Mouse (Mus musculus) kidney, postnatal 4 days (tissue): ENCODE data around the gene Dlg4.
"Not testable (repeated sequence)": the region's sequence is repeated elsewhere in the genome, so short reads cannot be mapped to it uniquely, and the experiment has no call there.

Experiments
- DNase-seq, 2 experiments: peaks; one replicate each; pipeline ENCODE4 v3.0.0; 2021; ENCODE audit warnings: mixed read lengths in 2 of 2

Gene Dlg4

GRCm38 (mm10) chr11:70053898-70054570 is 37.3 kb downstream of the Dlg4 start, which contains the start of gene Asgr1:
Gene Asgr1 (plus strand): TSS chr11:70054085.
- DNase-seq, result peak in 1 of 2 experiments; percentile 31

DNA sequence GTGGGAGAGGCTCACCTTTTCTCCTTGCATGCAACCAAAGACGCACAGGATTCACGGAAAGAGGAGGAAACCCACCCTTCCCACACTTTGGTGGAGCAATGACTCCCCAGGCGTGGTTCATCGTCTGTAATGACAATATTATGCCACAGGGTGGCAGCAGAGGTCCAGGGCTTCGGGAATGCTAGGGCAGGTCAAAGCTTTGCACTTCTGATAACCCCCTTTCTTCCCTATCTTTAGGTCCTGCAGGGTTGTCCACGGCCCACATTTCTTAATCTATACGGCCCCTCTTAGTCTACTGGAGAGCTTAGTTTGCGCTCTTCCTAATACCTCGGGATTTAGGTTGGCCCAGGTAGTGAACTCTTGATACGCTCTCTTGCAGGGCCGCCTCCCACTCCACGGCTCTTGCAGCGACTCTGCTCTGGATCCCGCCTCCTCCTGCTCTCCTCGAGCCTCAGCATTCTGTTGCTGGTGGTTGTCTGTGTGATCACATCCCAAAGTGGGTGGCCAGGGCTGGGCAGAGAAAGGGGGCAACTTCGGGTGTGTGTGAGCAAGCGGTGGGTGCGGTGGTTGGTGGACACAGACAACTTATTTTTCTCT is 39.0 kb downstream of the Dlg4 start:
- peak; percentile 82 to 84 for DNase-seq

DNA sequence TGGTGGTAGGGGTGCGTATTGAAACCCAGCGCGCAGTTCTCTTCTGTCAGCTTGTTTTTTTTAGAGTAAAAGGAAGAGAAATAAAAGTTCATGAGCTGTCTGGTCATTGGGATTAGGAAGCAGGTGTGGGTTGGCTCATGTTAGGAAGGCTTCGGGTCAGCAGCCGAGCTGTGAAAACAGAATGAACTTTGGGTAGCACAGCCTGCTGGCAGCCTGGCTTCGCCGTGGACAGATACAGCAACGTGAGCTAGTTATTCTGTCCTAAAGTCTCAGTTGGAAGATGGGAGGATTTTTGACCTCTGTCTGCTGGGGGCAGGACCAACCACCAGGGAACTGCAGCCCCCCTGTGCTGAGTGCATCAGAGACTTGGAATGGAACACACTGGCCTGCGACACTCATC is 41.1 kb downstream of the Dlg4 start:
- DNase-seq, result peak in 1 of 2 experiments; percentile 44

DNA sequence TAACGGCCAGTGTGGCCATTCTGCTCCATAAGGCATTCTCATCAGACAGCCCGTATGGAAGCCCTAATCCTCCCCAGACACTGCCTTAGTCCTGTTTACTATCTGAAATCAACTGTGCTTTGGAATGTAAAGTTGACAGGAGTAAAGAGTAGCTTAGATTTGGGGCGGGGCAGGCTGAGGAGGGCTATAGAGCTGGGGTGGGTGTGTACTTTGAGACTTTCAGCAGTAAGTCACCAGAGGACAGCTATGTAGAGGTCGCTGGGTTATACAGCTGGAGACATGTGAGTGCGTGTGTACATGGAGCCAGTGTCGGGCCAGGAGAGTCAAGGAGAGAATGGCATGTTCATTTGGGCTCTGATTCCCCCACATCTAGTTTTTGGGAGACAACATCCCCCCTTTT is 43.2 kb downstream of the Dlg4 start:
- DNase-seq, result no peak

- no peak for DNase-seq
These were observed 46.3 kb downstream of the Dlg4 start for GRCm38 (mm10) chr11:70063053-70063452.

- DNase-seq, result no peak
These were observed 50.0 kb downstream of the Dlg4 start for GRCm38 (mm10) chr11:70066701-70067100.

GRCm38 (mm10) chr11:70068245-70068644 is 51.5 kb downstream of the Dlg4 start:
- no peak for DNase-seq

- DNase-seq, result no peak
These were observed 53.3 kb downstream of the Dlg4 start for GRCm38 (mm10) chr11:70070057-70070456.

DNA sequence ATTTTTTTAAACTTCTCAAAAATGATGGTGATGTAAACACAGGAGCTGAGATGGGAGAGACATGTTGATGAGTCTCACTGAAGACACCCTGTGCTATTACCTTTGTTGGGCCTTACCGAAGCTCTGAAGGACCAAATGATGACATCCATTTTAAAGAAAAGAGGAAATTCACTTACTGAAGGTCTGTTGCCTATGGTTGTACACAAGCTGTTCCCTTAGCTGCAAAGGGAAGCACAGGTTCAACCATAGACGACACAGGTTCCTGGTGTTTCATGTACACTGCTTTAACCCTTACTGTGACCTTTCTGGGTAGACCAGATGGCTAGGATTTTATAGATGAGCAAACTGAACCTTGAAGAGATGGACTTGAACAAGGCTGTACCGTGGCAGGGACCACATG is 53.9 kb downstream of the Dlg4 start:
- not testable (repeated sequence) for DNase-seq

DNA sequence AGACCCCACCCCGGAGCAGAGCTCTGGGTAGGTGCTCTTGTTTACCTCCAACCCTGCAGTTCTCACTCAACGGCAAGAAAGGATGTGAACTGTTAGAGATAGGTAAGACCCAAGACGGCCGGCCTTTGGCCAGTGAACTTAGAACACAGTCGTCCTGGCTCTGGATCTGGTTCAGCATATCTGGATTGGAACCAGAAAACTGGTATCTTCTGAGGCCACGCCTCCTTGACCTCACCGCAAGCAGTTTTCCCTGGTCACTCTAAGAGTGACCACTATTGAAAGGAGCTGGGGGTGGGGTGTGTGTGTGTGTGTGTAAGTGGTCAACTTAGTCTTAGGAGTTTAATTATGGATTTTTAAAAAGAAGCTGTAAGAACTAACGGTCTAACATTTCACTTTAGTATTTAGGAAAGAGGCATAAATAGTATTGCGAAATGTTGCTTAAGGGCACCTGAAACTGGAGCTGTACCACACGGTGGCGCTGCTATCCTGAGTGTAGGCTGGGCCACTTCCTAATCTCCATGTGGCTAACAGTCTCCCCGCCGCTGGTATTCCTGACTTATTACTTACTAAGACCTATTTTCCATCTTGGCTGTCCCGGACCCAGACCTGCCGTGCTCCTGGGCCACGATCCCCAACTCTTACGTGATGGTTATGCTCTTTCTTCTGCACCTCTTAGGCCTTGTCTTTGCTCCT is 57.8 kb downstream of the Dlg4 start:
- DNase-seq, result peak; percentile 92

GRCm38 (mm10) chr11:70075581-70075980 is 58.8 kb downstream of the Dlg4 start:
- no peak for DNase-seq

DNA sequence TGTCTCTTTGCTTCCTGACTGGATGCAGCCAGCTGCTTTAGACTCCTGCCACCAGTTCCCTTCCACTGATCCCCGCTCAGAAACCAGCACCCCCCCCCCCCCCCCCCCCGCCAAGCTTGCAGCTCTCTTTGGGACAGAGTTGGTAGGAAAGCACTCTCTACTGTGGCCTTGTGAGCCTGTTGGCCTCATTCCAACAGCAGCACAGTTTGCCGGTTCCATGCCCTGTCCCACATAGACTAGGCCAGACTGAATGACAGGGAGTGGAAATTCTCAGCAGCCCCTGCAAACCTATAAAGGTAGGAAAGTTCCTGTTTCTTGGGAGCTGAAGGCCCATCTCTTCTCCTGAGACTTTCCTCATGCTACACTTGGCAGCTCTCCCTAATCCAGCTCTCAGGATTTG is 60.7 kb downstream of the Dlg4 start:
- DNase-seq, result no peak

- DNase-seq, result no peak
These were observed 62.4 kb downstream of the Dlg4 start for GRCm38 (mm10) chr11:70079175-70079574.

- DNase-seq, result peak in 1 of 2 experiments; percentile 45
These were observed 63.2 kb downstream of the Dlg4 start for GRCm38 (mm10) chr11:70079928-70080327.

DNA sequence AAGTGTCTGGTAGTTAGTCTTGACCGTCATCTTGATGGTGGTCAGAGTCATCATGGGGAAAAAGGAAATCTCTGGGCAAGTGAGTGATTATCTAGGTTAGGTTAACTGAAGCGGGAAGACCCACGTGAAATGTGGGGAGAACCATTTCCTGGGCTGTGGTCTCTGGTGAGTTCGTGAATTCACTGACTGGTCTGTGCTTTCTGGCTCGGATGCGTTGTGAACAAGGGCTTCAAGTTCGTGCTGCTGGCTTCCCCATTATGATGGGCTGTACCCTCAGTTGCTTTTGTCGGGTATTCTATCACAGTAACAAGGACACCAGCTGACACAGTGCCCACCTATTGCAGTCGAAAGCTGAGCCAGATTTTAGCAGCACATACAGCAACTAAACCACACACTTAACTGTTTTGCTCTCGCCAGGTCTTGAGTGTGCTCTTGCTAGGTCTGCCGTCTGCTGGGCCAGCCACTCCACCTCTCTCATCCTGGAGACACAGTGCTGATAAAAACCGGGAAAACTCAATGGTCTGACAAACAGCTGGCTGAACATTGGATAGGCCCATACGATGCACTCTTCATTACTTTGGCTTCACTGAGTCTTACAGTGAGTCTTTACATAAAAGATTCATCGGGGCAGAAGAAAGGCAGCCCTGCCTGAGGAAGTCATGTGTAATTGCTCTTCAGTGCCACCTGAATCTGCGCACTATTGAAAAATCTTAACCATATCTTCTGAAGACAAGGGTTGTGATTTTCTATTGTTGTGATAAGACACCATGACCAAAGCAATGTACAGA is 64.3 kb downstream of the Dlg4 start:
- no peak for DNase-seq

GRCm38 (mm10) chr11:70084563-70084962 is 67.8 kb downstream of the Dlg4 start:
- no peak for DNase-seq

GRCm38 (mm10) chr11:70091986-70092783 is 75.4 kb downstream of the Dlg4 start, which contains the start of gene Asgr2:
Gene Asgr2 (plus strand): TSS chr11:70092644.
- peak; percentile 22 to 47 for DNase-seq
